Mouse (Mus musculus) midbrain, embryonic 16.5 days (tissue): ENCODE measurements at regions not wholly inside any gene's neighbourhood (a gene's known extent, or its start where the extent isn't known, plus 50 kb on each side); places are given as distances from the start of the nearest gene placed in this dataset.
A peak's percentile ranks its signal among the peaks of the same experiment; 100 is the strongest.

Source experiments
- ATAC-seq: fragments of 200-750 bp; cut with Nextera tagmentation; 2 replicates; pipeline ENCODE4 v1.8.0; 2017; ENCODE audit warnings: moderate TSS enrichment
- H3K27ac ChIP-seq: fragments of 300-500 bp; sonication (generic); 2 replicates; pipeline ENCODE4 v1.5.1; 2014; ENCODE audit warnings: mild to moderate bottlenecking, low read length, mixed read lengths
- H3K27me3 ChIP-seq: fragments of 300-500 bp; sonication (generic); 2 replicates; pipeline ENCODE4 v1.6.1; 2014; ENCODE audit warnings: low read depth, low read length, mixed read lengths; ENCODE audit not compliant: control insufficient read depth, insufficient read depth
- H3K36me3 ChIP-seq: fragments of 300-500 bp; sonication (generic); 2 replicates; pipeline ENCODE4 v1.6.1; 2014; ENCODE audit warnings: mild to moderate bottlenecking, low read length, moderate library complexity, mixed read lengths; ENCODE audit not compliant: control insufficient read depth, insufficient read depth
- H3K4me1 ChIP-seq: fragments of 300-500 bp; sonication (generic); 2 replicates; pipeline ENCODE4 v1.6.1; 2014; ENCODE audit warnings: mild to moderate bottlenecking, low read length, mixed read lengths; ENCODE audit not compliant: control insufficient read depth, insufficient read depth
- H3K4me2 ChIP-seq: fragments of 300-500 bp; sonication (generic); 2 replicates; pipeline ENCODE4 v1.6.1; 2014; ENCODE audit warnings: mild to moderate bottlenecking, low read length, mixed read lengths
- H3K4me3 ChIP-seq: fragments of 300-500 bp; sonication (generic); 2 replicates; pipeline ENCODE4 v1.5.1; 2014; ENCODE audit warnings: low read depth, mild to moderate bottlenecking, low read length, moderate library complexity, mixed read lengths
- H3K9ac ChIP-seq: fragments of 300-500 bp; sonication (generic); 2 replicates; pipeline ENCODE4 v1.6.1; 2014; ENCODE audit warnings: low read depth, low read length, mixed read lengths
- H3K9me3 ChIP-seq: fragments of 300-500 bp; sonication (generic); replicated peaks from 2 replicates; pipeline ENCODE4 v1.6.1; 2014; ENCODE audit warnings: mild to moderate bottlenecking, low read length, mixed read lengths; ENCODE audit not compliant: control insufficient read depth, poor library complexity, severe bottlenecking
- WGBS: fragments of 180-500 bp; shearing (Covaris S2); extraction: QIAGEN DNeasy Blood & Tissue Kit; methylation state at CpG from one replicate; pipeline ENCODE4 v1.1.7; 2014; 5-methylcytosine and 5-hydroxymethylcytosine counted together

DNA sequence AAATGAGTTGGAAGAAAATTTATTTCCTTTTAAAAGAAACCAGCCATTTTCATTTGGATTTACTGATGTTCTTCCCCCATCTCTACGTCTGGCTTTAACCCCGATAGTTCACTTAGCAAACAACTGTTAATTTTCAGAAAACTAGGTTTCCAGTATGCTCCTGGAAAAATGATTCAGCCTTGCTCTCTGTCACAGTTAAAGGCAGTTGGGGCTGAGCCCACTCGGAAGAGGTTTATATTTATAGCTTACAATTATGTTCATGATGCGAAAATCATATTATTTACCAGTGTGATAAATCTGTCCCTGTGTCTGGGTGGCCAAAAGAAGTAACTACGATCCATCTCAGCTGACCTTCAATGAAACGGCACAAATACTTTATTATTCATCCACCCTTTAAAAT lies 163.9 kb downstream of the Arl4a start:
- H3K4me3 ChIP-seq, result no peak overlapping the region
- H3K27me3 ChIP-seq, result no peaks in the 10 kb centered on the region
- 96% methylated on average over 6 of the region's 6 CpGs for WGBS
- no peak overlapping the region for H3K27ac ChIP-seq
- no peak for ATAC-seq
- H3K4me2 ChIP-seq, result no peak overlapping the region
- H3K4me1 ChIP-seq, result no peaks in the 10 kb centered on the region
- no peaks in the 10 kb centered on the region for H3K36me3 ChIP-seq
- no peaks in the 10 kb centered on the region for H3K9me3 ChIP-seq
- H3K9ac ChIP-seq, result no peak overlapping the region

DNA sequence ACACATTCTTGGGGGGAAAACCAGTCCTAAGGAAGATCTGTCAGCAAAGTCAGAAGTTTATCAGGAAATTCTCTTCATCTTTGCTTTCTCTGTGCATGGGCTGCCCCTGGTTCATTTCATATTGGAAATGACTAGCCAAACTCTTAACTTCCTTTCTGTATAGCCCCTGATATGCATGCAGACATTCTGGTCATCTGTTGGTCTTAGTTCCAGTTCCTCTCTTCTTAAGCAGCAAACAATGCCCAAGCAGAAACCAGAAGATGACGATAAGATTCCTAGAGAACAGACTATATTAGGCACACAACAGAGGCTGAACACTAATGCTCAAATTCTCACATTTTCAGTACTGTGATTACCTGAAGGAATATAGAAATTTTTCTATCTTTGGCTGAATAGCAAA lies 176.0 kb downstream of the Arl4a start:
- ATAC-seq, result no peak
- Histone ChIP-seq H3K9me3 (no peaks in the 10 kb centered on the region), H3K27ac (no peak overlapping the region), H3K36me3 (no peaks in the 10 kb centered on the region), H3K9ac (no peak overlapping the region), H3K4me3 (no peak overlapping the region), H3K27me3 (no peaks in the 10 kb centered on the region), H3K4me1 (no peaks in the 10 kb centered on the region), H3K4me2 (no peak overlapping the region)
- 75% methylated on average over 1 of the region's 1 CpGs for WGBS

DNA sequence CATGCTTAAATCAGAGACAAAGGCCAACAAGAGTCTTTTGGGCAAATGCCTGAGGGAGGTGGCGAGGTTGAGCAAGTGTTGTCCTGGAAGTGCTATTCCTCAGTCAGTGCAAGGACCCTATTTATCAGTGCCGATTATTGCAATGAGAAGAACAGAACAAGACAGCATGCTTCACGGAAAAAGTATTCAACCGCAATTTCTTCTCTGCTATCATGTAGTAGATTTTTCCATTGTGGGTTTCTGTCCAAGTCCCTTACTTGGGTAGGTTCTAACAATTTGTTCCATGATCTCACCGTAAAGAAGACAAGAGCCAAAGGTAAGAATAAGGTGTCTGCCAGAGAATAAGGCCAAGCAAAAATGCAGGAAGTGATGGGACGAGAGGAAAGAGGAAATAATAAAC lies 186.2 kb downstream of the Arl4a start:
- H3K36me3 ChIP-seq, result no peaks in the 10 kb centered on the region
- 93% methylated on average over 6 of the region's 6 CpGs for WGBS
- ATAC-seq, result no peak
- no peaks in the 10 kb centered on the region for H3K4me1 ChIP-seq
- H3K4me3 ChIP-seq, result no peak overlapping the region
- no peak overlapping the region for H3K4me2 ChIP-seq
- H3K9me3 ChIP-seq, result no peaks in the 10 kb centered on the region
- no peak overlapping the region for H3K9ac ChIP-seq
- no peak overlapping the region for H3K27ac ChIP-seq
- no peaks in the 10 kb centered on the region for H3K27me3 ChIP-seq

DNA sequence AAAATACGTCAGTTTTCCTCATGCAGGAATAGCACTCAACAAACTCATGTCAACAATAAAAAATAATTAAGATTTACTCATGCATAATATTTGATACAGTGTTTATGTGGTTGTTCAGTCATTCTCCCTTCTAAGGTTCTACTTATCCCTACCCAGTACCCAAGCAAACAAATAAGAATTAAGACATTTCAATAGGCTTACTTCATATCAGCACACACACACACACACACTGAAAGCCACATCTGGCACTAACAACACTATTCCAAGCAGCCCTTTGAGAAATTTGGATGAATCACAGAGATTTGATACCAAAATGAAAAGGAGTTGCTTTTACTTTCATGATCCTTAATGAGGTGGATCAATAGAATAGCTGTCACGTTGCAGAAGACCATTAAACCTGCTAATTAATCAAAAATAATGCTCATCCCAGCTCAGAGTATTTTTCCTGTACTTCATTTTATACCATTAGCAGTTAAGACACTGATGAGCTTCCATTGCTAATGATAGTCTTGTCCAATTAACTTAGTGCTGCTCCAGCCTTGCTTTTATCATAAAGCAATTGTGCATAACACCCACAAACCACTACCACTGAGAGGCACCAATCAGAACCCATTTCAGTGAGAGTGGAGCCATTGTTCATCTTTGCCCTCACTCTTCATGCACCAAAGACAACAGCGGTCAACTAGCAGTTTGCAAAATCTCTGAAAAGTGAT lies 188.3 kb downstream of the Arl4a start:
- ATAC-seq, result no peak
- H3K4me1 ChIP-seq, result no peaks in the 10 kb centered on the region

DNA sequence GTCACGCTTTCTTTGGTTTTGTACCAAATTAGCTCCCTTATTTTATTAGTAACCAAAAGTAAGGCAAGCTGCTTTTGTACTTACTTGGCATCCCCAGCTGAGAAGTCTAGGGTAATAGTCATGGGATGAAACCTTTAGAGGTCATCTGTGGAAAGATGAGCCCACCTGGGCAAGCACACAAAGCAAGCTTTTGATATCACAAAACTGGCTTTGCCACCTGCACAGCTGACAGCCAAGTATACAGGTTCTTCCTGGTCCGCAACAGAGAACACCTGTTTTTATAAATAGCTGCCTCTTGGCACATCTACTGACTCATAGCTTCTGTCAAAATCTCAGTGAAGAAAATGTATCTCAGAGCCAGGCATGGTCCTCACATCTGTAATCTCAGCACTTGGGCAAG lies 197.2 kb downstream of the Arl4a start:
- Histone ChIP-seq H3K9me3 (no peaks in the 10 kb centered on the region), H3K4me3 (no peak overlapping the region), H3K9ac (no peak overlapping the region), H3K4me1 (no peaks in the 10 kb centered on the region), H3K4me2 (no peak overlapping the region), H3K27me3 (no peaks in the 10 kb centered on the region), H3K27ac (no peak overlapping the region), H3K36me3 (no peaks in the 10 kb centered on the region)
- ATAC-seq, result no peak
- WGBS, result 98% methylated on average over 2 of the region's 2 CpGs

More for the DNA sequence above, 188.3 kb downstream of the Arl4a start:
- Histone ChIP-seq H3K27ac (no peak overlapping the region), H3K4me3 (no peak overlapping the region), H3K27me3 (no peaks in the 10 kb centered on the region), H3K9me3 (no peaks in the 10 kb centered on the region), H3K36me3 (no peaks in the 10 kb centered on the region), H3K4me2 (no peak overlapping the region), H3K9ac (no peak overlapping the region)
- 64% methylated on average over 3 of the region's 3 CpGs for WGBS

DNA sequence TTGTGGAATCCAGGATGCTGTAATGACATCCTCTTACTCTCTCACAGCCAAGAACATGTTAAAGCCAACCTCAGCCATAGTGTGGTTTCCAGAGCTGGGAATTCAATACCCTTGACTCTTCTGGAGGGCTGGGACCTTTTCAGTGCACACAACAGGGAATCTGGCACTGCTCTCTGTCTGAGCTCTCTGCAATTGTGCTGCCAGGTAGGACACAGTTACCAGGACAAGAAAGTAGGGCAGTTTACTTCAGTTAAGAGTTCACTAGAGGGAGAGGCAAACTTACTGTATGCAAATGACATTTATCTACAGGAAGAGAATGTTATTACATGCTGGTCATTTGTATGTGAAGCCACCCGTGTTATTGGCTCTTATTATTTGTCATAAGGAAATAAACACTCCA lies 197.6 kb downstream of the Arl4a start:
- Histone ChIP-seq H3K9me3 (no peaks in the 10 kb centered on the region), H3K9ac (no peak overlapping the region), H3K4me2 (no peak overlapping the region), H3K27ac (no peak overlapping the region), H3K4me1 (no peaks in the 10 kb centered on the region), H3K36me3 (no peaks in the 10 kb centered on the region), H3K27me3 (no peaks in the 10 kb centered on the region), H3K4me3 (no peak overlapping the region)
- WGBS, result 80% methylated on average over 1 of the region's 1 CpGs
- ATAC-seq, result no peak

DNA sequence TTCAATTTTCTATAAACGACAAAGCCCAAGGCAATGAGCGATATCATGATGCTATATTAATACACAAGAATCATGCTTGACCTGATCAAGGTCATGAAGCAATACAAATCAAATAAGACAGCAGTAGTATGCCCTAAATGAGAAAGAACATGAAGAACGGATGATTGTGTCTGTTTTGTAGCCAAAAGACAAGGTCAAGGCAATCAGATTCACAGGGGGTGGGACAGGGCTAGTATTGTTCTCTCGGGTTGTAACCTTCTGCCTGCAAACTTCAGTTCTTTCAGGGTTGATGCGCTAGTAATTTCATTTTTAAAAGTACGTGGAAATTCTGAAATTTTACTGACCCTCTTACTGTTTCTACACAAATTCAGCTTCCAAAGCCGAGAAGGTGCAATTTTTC lies 206.7 kb downstream of the Arl4a start:
- no peak overlapping the region for H3K9ac ChIP-seq
- no peaks in the 10 kb centered on the region for H3K4me1 ChIP-seq
- H3K9me3 ChIP-seq, result no peaks in the 10 kb centered on the region
- no peak overlapping the region for H3K4me3 ChIP-seq
- H3K4me2 ChIP-seq, result no peak overlapping the region
- no peak for ATAC-seq
- H3K27me3 ChIP-seq, result no peaks in the 10 kb centered on the region
- no peaks in the 10 kb centered on the region for H3K36me3 ChIP-seq
- WGBS, result 71% methylated on average over 7 of the region's 7 CpGs
- no peak overlapping the region for H3K27ac ChIP-seq

GRCm38 (mm10) chr12:39830530-39830929 lies 207.3 kb downstream of the Arl4a start:
- Histone ChIP-seq H3K4me3 (no peak overlapping the region), H3K36me3 (no peaks in the 10 kb centered on the region), H3K27ac (no peak overlapping the region), H3K27me3 (no peaks in the 10 kb centered on the region), H3K9me3 (no peaks in the 10 kb centered on the region), H3K4me2 (no peak overlapping the region), H3K4me1 (no peaks in the 10 kb centered on the region), H3K9ac (no peak overlapping the region)
- ATAC-seq, result peak; percentile 76; the same call in 1 of the 2 replicates
- WGBS, result 63% methylated on average over 4 of the region's 4 CpGs

DNA sequence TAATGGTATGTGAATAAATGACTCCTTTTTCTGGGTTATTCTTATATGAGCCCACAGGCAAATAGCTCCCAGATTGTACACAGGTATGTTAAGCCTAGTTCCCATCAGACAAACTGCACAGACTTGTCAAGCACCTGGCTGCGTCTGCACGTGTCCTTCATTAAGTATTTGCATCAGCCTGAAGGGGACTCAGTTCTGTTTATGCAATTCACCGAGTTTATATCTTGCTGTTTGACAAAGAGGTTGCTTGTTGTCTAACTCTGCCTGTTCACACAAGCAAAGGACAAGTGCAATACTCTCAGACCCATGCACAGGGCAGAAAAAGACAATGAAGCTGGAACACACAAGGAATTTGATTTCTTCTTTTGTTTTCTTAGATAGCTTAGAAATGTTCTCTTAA lies 215.2 kb downstream of the Arl4a start:
- no peak overlapping the region for H3K27ac ChIP-seq
- no peak overlapping the region for H3K9ac ChIP-seq
- 78% methylated on average over 3 of the region's 3 CpGs for whole genome bisulfite sequencing
- ATAC-seq, result no peak
- no peaks in the 10 kb centered on the region for H3K9me3 ChIP-seq
- H3K4me2 ChIP-seq, result no peak overlapping the region
- H3K4me3 ChIP-seq, result no peak overlapping the region
- H3K27me3 ChIP-seq, result no peaks in the 10 kb centered on the region
- no peaks in the 10 kb centered on the region for H3K36me3 ChIP-seq
- no peaks in the 10 kb centered on the region for H3K4me1 ChIP-seq
